Mouse (Mus musculus) G1E (cell line): Measurements from ENCODE around the gene Runx2. TPM values are rescaled to one million over a fixed set of nuclear protein-coding genes. Genes with fewer than 3 reads are reported as not detected.

Experiments
- ATAC-seq: 2 replicates; pipeline ENCODE4 v1.8.0; 2016; ENCODE audit warnings: mild to moderate bottlenecking; ENCODE audit not compliant: insufficient number of reproducible peaks, poor library complexity, low FRiP score, severe bottlenecking; ENCODE audit errors: extremely low read depth
- DNase-seq: peaks from one replicate; pipeline ENCODE4 v3.0.0; 2012; ENCODE audit warnings: low spot score
- H3K27me3 ChIP-seq: 2 replicates; pipeline ENCODE4 v1.6.1; 2012; ENCODE audit warnings: mild to moderate bottlenecking, low read length, inconsistent platforms; ENCODE audit not compliant: insufficient read depth
- H3K36me3 ChIP-seq: replicated peaks from 2 replicates; pipeline ENCODE3; 2012; ENCODE audit warnings: mild to moderate bottlenecking, inconsistent platforms
- H3K4me1 ChIP-seq: 2 replicates; pipeline ENCODE4 v1.6.1; 2012; ENCODE audit warnings: low read depth, low read length, inconsistent platforms, mixed read lengths; ENCODE audit not compliant: insufficient read depth
- H3K4me3 ChIP-seq: 2 replicates; pipeline ENCODE4 v1.5.1; 2012; ENCODE audit warnings: low read depth, mild to moderate bottlenecking, inconsistent platforms, low read length, moderate library complexity, mixed read lengths
- H3K9me3 ChIP-seq: replicated peaks from 2 replicates; pipeline ENCODE4 v1.6.1; 2012; ENCODE audit warnings: inconsistent platforms
- CTCF ChIP-seq: IDR thresholded peaks from 2 replicates; pipeline ENCODE4 v1.5.1; 2012; ENCODE audit warnings: low read depth, low read length, inconsistent platforms, mixed read lengths
- GATA1 ChIP-seq: IDR thresholded peaks from 2 replicates; pipeline ENCODE4 v1.6.1; 2012; ENCODE audit warnings: borderline replicate concordance, low read length, inconsistent platforms, mixed read lengths
- GATA2 ChIP-seq: IDR thresholded peaks from 2 replicates; pipeline ENCODE4 v1.6.1; 2012; ENCODE audit warnings: low read depth, low read length, inconsistent platforms, borderline replicate concordance
- POLR2AphosphoS5 ChIP-seq: IDR thresholded peaks from 2 replicates; pipeline ENCODE4 v1.6.1; 2012; ENCODE audit warnings: low read depth, low read length, inconsistent platforms; ENCODE audit not compliant: insufficient replicate concordance
- TAL1 ChIP-seq: conservative IDR thresholded peaks from 2 replicates; pipeline ENCODE4 v1.6.1; 2012; ENCODE audit warnings: low read depth, low read length, inconsistent platforms, mixed read lengths
- polyA plus RNA-seq: library from polyadenylated mRNA; stranded (reverse); fragments of >175 nt; gene quantifications from 2 replicates; pipeline ENCODE4 v1.2.3, GENCODE M21; 2012
- total RNA-seq, 2 experiments: library from RNA; stranded (forward) in 1 of 2; stranded (reverse) in 1 of 2; fragments of 200-1000 nt in 1 of 2; fragments of >200 nt in 1 of 2; fragmentation: Nextera tagmentation in 1 of 2; gene quantifications; 2 replicates each; pipeline ENCODE4 v1.2.3; 2014 to 2017

Gene Runx2
- total and polyA plus RNA-seq, 3 experiments, result 0.05 to 2.0 (median 0.05) TPM

DNA sequence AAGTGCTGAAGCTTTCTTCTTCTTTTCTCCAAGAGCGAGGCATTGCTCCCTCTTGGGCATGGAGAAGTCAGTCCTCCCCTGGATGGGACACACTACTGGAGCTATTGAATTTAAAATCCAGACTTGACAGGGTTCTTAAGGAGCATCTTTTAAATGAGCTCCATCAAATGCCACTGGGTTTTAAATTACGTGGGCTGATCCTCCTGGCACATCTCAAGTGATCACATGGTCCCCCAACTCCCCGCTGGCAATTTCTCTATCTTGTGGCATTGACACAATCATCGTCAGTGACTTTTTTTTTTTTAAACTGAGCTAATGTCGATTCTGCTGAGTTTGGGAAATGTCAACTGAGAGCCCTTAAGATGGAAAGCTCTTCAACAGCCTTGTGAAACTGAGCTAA lies 180.1 kb downstream of the Runx2 start:
- DNase-seq (no peak), ATAC-seq (no peak)
- H3K4me3 ChIP-seq, result no peak overlapping the region
- no peaks in the 10 kb centered on the region for H3K36me3 ChIP-seq
- H3K4me1 ChIP-seq, result no peaks in the 10 kb centered on the region
- no peak for TF ChIP-seq GATA2
- no peak for TF ChIP-seq GATA1
- TF ChIP-seq CTCF, result no peak
- TF ChIP-seq POLR2AphosphoS5, result no peak
- no peak for TF ChIP-seq TAL1
- peaks cover 62% of the 10 kb centered on the region for H3K9me3 ChIP-seq
- no peaks in the 10 kb centered on the region for H3K27me3 ChIP-seq

DNA sequence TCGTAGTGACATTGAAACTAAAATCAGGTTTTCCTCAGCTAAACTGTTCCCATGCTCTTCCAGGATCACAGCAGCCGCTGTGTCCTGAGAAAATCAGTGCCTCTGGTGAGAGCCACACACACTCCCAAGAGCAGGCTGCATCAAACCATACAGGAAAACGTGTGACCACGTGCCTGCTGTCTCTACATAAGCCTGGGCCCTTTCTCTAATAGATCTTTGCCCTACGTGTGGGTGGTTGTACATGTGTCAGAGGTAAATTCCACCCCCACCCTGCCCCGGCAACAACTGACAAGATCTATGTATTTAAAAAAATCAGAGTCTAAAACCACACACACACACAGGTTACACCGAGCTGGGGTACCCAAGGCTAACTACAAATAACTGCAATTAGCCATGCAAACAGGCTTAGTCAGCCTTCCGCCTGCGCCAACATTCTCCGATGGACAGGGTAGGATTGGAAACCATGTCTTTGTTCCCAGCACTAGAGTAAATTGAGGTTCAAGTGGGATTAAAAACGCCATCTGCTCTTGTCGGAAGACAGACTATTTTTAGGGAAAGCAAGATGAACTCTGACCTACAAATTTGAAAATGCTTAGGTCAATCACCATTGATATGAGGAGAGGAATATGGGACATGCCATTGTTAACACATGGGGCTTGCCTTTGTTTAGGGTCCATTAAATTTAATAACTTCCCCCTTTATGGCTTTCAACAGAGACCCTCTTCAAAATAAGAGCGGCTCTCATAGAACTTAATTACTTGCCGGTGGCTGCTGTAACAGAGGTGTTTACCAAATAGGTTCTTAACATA lies 180.8 kb downstream of the Runx2 start:
- ATAC-seq, result no peak
- TF ChIP-seq GATA1, result no peak
- TF ChIP-seq GATA2, result no peak
- no peak for TF ChIP-seq POLR2AphosphoS5
- no peak overlapping the region for H3K4me3 ChIP-seq
- H3K27me3 ChIP-seq, result no peaks in the 10 kb centered on the region
- no peak for DNase-seq
- H3K9me3 ChIP-seq, result peaks cover 59% of the 10 kb centered on the region
- H3K4me1 ChIP-seq, result no peaks in the 10 kb centered on the region
- no peaks in the 10 kb centered on the region for H3K36me3 ChIP-seq

DNA sequence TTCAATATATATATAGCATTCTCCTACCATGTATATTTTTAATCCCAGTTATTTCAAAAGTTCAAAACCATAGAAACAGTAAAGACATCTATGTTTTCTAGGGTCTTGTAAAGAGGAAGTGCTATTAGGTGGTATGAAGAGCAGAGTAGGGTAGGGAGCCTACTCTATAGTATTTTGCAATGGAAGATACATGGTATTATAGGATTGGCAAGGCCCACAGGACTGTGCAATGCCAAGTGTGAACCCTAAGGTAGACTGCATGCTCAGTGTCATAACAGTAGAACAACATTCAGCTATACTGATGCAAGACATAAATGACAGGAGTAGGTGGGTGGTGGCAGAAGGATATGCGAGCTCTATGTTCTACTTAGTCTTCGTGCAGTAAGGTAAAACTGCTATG lies 181.7 kb downstream of the Runx2 start:
- Histone ChIP-seq H3K9me3 (peaks cover 53% of the 10 kb centered on the region), H3K4me1 (no peaks in the 10 kb centered on the region), H3K36me3 (no peaks in the 10 kb centered on the region), H3K27me3 (no peaks in the 10 kb centered on the region), H3K4me3 (no peak overlapping the region)
- DNase-seq (no peak), ATAC-seq (no peak)
- TF ChIP-seq GATA2 (no peak), CTCF (no peak), POLR2AphosphoS5 (no peak), TAL1 (no peak), GATA1 (no peak)

DNA sequence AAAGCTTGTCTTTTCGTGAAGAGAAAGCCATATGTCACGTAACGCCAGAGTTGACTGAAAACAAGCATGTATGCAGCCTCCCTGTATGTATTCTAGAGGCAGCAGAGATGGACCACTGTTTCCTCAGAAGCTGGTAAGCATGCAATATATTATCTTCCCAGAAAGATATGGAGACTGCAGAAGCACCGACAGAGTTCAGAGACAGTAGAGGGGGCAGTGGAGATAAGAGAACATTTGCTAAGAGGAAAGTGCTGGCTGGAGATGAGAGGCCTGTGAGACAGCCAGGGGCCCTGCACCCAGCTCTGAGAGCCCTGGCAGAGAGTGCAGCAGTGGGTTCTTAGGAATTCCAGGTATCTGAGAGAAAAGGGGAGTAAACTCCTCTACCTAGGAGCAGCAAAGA lies 182.3 kb downstream of the Runx2 start:
- Histone ChIP-seq H3K4me3 (no peak overlapping the region), H3K27me3 (no peaks in the 10 kb centered on the region), H3K36me3 (no peaks in the 10 kb centered on the region), H3K4me1 (no peaks in the 10 kb centered on the region), H3K9me3 (peaks cover 53% of the 10 kb centered on the region)
- TF ChIP-seq GATA1, result no peak
- TF ChIP-seq GATA2, result no peak
- TF ChIP-seq TAL1, result no peak
- TF ChIP-seq CTCF, result no peak
- no peak for TF ChIP-seq POLR2AphosphoS5
- DNase-seq, result no peak
- ATAC-seq, result no peak

DNA sequence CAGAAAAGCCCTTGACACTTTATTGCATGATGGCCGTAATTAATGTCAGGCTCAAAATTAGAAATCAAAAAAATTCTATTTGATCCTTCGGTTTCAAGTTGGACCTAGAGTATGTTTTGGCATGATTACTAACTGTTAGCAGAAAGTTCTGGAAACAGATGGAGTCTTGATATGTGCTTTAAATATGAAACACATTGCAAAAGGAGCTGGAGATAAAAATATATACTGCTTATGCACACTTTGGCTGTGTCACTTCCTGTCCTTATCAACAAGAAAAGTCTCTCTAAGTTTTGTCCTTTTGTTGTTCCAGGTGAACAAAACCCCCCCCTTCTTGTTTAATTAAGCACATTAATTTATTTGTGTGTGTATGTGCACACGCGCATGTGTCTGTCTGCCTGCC lies 183.0 kb downstream of the Runx2 start:
- Histone ChIP-seq H3K4me3 (no peak overlapping the region), H3K36me3 (no peaks in the 10 kb centered on the region), H3K9me3 (peaks cover 53% of the 10 kb centered on the region), H3K27me3 (no peaks in the 10 kb centered on the region), H3K4me1 (no peaks in the 10 kb centered on the region)
- no peak for DNase-seq
- TF ChIP-seq TAL1 (no peak), GATA2 (no peak), CTCF (no peak), POLR2AphosphoS5 (no peak), GATA1 (no peak)
- ATAC-seq, result no peak

DNA sequence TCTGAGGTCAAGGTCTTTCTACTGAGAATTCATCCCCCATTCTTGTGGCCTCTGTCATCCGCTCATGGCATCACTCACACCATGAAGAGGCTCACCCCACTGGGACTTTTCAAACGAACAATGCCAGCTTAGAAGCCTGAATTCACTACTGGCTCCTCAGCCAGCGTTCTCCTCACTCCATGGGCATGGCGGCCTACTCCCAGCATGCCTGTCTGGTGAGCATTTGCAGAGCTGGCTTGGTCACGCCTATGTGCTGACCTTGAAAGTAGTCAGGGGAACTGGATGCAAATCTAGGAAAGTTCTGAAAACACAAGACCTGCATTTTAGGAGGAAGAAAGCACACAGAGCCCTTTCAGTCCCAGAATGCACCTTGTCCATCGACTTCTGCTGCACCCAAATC lies 187.3 kb downstream of the Runx2 start:
- ATAC-seq, result no peak
- Histone ChIP-seq H3K9me3 (peaks cover 58% of the 10 kb centered on the region), H3K27me3 (no peaks in the 10 kb centered on the region), H3K36me3 (no peaks in the 10 kb centered on the region), H3K4me3 (no peak overlapping the region), H3K4me1 (no peaks in the 10 kb centered on the region)
- no peak for DNase-seq
- TF ChIP-seq GATA2 (no peak), GATA1 (no peak), POLR2AphosphoS5 (no peak), CTCF (no peak), TAL1 (no peak)

DNA sequence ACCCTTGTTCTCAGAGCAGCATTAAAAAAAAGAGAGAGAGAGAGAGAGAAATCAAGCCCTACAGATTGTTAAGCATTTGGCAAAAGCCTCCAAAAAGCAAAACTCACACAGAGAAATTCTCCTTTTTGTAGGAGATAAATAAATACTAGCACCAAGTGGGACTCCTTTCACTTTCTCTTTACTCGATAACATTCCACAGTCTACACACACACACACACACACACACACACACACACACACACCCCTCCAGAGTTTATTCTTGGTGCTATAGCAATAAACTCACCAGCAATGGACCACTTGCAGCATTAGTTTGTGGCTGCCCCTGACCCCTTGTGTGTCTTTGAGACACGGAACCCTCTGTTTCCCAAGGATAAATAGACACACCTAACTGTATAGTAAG lies 190.9 kb downstream of the Runx2 start:
- Histone ChIP-seq H3K9me3 (peaks cover 58% of the 10 kb centered on the region), H3K4me1 (no peaks in the 10 kb centered on the region), H3K4me3 (no peak overlapping the region), H3K27me3 (no peaks in the 10 kb centered on the region), H3K36me3 (no peaks in the 10 kb centered on the region)
- no peak for DNase-seq
- TF ChIP-seq CTCF, result no peak
- TF ChIP-seq GATA1, result no peak
- no peak for TF ChIP-seq TAL1
- no peak for TF ChIP-seq GATA2
- TF ChIP-seq POLR2AphosphoS5, result no peak
- ATAC-seq, result no peak
